Mouse (Mus musculus) 3T3-L1 (cell line): Measurements from ENCODE around the gene Lhx5.
A peak's percentile ranks its signal among the peaks of the same experiment; 100 is the strongest.

Experiments used
- DNase-seq: peaks from one replicate; pipeline ENCODE4 v3.0.0-alpha.2; 2015; ENCODE audit warnings: low read depth, low spot score

Lhx5 gene

DNA sequence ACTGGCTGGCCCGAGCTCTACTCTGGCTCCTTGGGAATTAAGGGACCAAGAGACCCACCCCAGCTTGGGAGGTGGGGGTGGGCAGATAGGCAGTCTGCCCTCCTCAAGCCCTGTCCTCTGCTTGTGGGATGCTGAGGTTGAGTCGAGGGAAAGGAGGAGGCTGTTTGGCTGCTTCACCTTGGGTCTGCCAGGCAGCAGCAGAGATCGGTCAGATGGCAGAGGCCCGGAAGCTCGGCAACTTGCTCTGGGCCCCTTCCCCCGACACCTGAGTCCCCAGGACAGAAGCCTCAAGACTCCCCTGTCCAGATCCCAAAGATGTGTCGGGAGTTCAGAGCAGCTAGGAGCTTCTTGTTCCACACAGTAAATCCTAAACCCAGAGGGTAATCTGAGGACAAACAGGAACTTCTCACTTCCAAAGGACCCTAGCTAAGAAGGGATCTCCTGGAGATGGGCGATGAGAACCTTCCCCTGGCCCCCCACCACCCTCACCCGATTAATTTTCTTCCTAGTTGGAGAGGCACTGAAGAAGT lies 1.1 kb downstream of the Lhx5 start:
- no peak for DNase-seq

- DNase-seq: no peak
These were observed 1.7 kb downstream of the Lhx5 start for GRCm38 (mm10) chr5:120433135-120433760.

GRCm38 (mm10) chr5:120434231-120434735 lies 2.8 kb downstream of the Lhx5 start:
- no peak for DNase-seq

- no peak for DNase-seq
These were observed 3.6 kb downstream of the Lhx5 start for GRCm38 (mm10) chr5:120435006-120435681.

DNA sequence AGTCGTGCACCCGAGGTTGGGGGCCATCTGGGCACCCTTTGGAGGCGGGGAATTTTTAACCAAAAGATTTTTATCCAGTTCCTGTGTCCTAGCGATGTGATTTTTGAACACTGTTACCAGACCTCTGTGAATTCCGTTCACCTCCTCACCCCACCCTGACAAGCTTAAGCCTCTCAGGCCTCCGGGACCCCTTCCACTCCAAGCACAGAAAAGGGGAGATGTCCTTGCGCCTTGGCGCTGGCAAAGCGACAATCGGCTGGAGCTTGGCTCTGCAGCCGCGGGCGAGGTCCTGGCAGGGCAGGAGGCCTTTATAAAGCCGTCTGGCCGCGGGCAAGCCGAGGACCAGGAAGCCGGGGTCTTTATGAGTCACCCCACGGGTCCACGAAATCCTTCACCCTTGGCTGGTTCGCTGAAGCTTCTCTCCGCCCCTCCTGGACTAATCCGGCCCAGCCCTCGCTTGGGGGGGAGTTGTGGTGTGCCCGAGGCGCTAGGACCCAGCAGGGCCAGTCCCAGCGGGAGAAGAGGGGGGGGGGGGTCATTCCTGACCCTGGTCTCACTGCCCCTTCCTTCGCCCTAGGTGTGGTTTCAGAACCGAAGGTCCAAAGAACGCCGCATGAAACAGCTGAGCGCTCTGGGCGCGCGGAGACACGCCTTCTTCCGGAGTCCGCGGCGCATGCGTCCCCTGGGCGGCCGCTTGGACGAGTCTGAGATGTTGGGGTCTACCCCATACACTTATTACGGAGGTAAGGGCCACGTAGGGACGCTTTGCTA lies 4.4 kb downstream of the Lhx5 start:
- DNase-seq: no peak

DNA sequence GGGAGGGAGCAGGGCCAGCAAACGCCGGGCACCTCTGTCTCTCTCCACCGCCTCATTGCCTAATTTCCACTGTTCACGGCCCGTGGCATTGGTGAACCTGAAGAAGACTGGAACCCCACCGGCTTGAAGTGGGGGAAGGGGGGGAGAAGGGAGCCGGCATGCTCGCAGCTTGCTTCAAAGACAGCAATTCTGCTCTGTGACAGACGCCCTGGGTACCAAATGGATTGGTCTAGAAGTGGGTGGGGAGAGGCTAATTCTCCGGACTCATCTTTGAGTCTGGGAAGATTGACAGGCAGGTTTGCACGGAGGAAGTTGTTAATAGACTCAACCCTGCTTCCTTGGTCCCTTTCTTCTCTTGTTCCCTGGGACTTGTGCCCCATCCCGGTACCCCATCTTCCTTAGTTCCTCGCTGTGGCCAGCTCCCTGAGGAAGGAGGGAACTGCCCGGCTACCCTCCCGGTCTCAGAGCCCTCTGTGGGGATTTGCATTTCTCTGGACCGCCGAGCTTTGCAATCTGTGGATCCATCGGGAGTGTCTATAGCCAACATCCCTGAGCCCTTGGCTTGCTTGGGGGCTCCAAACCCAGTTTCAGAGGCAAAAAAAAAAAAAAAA lies 5.5 kb downstream of the Lhx5 start:
- DNase-seq: no peak

- DNase-seq: no peak
These were observed 6.0 kb downstream of the Lhx5 start for GRCm38 (mm10) chr5:120437539-120437938.

DNA sequence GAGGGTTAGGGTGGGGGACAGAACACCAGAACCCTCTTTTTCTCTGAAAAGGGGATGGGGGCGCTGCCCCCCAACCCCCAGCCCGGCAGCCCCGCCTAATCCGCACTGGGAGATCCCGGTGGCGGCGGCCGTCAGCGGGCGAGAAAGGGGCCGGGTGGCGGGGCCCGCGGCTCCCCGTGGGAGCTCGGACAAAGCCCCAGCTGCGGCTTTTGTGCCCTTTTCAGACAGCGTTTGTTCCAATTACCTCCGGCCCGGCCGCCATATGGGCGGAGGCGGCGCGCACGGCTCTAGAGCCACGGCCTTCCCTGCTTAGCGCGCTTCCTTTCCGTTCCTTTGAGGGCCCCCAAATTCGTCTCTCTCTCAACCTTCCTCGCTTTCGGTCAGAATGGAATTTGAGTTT lies 6.5 kb downstream of the Lhx5 start:
- no peak for DNase-seq

DNA sequence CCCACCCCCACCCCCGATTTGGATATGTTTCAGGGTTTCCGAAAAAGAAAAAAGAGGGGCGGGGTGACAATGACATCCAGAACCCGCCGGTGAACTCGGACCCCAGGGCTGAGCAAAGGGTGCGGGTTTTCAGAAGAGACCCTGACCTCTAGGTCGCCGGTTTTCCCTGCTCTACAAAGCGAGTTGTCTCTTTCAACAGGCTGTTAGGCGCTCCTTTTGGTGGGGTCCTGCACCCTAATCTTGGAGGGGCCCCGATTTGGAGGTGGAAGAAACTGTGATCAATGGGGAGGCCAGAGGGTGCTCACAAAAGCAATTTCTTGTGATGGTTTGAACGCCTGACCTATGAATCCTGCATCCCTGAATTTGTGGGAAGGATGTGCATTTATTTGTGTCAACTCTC lies 7.0 kb downstream of the Lhx5 start:
- no peak for DNase-seq

DNA sequence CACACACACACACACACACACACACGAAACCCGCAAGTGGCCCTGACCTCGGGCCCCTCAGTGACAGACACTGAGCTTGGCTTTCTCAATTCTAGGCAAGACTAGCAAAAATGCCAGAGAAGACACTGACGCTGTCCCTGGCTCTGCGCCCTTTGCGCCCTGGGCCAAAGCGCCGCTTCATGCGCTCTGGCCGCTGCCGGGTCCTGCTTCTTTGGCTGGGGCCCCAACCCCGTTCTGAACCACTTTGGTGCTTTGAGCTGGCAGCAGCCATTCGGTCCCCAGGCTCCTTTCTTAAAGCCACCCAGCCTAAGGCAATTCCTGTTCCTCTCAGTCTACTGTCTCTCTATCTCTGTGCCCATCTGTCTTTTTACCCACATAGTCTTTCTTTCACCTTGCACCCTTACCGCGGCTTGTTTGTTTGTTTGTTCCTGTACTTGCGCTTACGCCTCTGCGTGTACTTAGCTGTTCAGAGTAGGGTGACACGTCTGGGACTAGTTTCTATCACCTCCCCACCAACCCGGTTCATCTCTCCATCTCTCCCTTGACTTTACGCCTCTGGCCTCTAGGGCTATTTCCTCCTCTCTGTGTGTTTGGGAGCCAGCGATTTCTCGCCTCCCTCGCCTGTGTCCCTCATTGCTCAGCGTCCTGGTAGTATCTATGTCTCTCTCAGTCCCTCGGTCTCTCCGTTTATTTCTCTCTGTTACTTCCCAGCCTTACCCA lies 7.7 kb downstream of the Lhx5 start:
- DNase-seq: no peak

- DNase-seq: no peak
These were observed 8.6 kb downstream of the Lhx5 start for GRCm38 (mm10) chr5:120439887-120440670.

DNA sequence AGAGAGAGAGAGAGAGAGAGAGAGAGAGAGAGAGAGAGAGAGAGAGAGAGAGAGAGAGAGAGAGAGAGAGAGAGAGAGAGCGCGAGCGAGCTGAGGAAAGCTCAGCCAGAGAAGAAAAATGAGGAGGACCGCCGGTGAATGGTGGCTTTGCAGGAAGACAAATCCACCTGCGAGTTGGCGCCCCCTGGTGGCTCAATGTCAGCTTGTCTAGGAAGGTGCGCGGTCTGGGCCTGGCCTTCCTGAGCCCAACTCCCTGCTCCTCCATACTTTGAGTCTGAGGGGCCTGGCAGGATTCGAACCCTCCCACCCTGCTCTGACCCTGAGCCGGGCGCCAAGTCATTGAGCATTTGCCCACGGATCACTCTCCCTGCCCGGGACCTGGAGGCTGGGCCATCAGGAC lies 9.2 kb downstream of the Lhx5 start:
- DNase-seq: peak; percentile 96

DNA sequence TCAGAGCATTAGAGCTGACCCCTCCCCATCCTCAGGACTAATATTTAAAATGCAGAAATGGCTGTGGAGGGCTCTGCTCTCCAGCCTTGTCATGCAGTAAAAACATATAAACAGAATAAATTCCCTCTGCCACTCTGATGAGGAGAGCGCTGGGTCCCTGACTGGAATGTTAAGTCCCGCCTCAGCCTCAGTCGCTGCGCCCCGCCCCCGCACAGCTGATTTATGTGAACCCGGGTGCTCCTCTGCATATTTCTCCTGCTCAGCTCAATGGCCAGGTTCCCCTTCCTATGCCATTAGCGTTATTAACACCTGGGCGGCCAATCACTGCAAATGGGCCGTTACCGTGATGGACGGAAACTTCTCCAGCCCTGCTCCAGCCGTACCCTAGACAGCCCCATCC lies 15.8 kb downstream of the Lhx5 start:
- no peak for DNase-seq

DNA sequence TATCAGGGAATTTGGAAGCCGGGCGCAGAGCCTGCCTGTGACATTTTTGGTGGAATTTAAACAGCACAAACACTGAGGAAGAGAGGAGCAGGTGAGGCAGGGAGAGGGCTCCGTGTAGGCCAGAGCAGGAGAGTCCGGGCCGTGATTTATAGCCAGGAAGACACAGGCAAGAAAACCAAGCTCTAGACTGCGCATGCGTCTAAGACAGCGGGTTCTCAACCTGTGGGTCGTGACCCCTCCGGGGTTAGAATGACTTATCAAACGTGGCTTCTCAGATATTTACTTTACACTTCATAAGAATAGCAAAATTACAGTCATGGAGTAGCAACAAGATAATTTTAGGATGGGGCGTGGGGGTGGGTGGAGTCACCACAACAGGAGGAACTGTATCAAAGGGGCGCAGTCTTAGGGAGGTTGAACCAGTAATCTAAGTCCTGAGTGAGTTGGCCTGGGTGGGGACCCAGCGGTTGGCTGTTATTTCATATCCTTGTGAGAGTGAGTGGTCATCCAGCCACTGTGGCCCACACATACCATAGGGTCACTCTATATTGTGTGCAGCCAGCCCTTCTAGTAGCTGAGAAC lies 23.3 kb downstream of the Lhx5 start:
- DNase-seq: no peak

- DNase-seq: no peak
These were observed 24.8 kb downstream of the Lhx5 start for GRCm38 (mm10) chr5:120456253-120456652.

- no peak for DNase-seq
These were observed 25.5 kb downstream of the Lhx5 start for GRCm38 (mm10) chr5:120456841-120457554.

DNA sequence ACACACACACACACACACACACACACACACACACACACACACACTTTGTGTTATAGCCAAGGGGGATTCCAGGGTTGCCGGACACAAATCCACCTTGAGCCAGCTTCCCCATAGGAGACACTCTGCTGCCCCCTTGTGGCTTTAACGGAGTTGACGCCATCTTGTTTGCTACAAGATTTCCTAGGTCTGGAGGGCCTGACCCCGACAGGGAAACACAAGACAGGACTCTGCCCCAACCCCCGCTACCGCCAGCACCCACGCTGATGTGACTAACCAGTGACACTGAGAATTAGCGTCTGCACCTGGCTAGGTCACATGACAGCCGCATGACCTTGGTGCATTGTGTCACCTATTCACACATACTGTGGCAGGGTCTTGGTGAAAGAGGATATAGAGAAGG lies 26.1 kb downstream of the Lhx5 start:
- DNase-seq: peak; percentile 90

DNA sequence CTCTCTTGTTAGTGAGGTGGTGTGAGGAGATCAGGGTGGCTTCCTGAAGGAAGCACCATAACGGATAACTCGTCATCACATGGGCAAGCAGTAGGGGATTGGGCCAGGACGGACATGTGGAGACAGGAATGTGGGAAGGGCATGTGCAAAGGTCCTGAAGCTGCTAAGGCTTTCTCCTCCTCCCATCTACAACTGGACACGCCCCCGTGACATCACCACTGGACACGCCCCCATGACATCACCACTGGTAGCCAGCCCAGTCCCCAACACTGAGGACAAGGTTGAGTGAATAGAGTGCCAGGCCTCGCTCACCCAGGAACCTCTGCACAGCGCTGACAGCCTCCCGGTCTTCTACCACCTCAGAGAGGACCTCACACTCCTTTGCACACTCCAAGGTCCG lies 27.6 kb downstream of the Lhx5 start:
- DNase-seq: peak; percentile 25

DNA sequence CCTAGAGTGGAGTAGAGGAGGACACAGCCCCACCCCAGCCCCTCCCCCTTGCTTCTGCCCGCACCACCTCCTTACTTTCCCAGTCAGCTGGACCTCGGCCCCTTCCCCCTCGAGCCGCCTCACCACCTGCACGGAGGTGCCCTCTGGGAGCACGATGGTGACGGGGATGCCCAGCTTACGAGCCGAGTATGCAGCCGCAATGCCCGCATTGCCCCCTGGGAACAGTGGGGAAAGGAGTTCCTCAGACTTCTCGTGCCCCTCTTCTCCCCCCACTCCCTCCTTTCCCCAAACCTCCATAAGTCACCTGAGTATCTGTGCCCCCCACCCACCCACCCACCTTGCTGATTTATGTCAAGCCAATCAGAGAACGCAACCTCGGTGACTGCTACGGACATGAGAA lies 30.4 kb downstream of the Lhx5 start:
- DNase-seq: no peak
